ENCODE assay signal across 21 mouse cellular contexts in the genomic region with DNA sequence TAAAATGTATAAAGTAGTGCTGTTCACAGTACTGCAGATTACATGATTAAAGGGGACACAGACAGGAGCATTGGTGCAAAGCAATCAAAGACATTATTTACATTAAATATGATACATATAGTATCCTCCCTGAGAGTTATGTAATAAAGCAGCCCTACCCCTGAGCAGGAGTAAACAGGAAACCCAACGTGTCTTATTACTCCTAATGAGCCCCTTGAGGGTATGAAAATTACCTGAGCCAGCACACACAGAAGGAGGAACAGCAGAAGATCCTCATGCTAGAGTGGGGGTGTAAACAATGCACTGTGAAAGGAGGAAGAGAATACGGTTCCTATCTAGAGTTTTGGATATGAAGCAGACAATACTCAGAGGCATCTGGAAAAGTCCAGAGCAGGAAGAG.
"Had no signal": no experiment of that assay in that cellular context is flagged by ENCODE, and none has a peak within 500 bp of the region (broad histone marks: within the 10 kb centered on the region; RNA-seq: fewer than 3 reads in every experiment).

No protein-coding gene starts in this region.

- H3K36me3 ChIP-seq: liver, embryonic 15.5 days; lung, embryonic 15.5 days; midbrain, embryonic 13.5 days; midbrain, embryonic 15.5 days; neural tube, embryonic 13.5 days had no signal

- H3K9me3 ChIP-seq: liver, embryonic 15.5 days; lung, embryonic 15.5 days; midbrain, embryonic 13.5 days; midbrain, embryonic 15.5 days; neural tube, embryonic 13.5 days had no signal

- H3K9ac ChIP-seq: liver, embryonic 15.5 days; liver, postnatal 0 days; lung, embryonic 15.5 days; midbrain, embryonic 13.5 days; midbrain, embryonic 15.5 days; neural tube, embryonic 13.5 days had no signal

- ATAC-seq: liver, postnatal 0 days; lung, postnatal 0 days; midbrain, embryonic 13.5 days; midbrain, embryonic 15.5 days had no signal

- DNase-seq: liver, postnatal 0 days; lung, adult 2 months; lung, postnatal 14 days; lung, postnatal 36 days; retina, postnatal 1 day; right cerebral cortex, adult 18-20 months; right cerebral cortex, postnatal 25 days; right cerebral cortex, postnatal 4 days; spleen, adult 18-20 months; thymus, adult 18-20 months; thymus, postnatal 14 days; thymus, postnatal 36 days had no signal

- H3K4me3 ChIP-seq: liver, embryonic 15.5 days; lung, embryonic 15.5 days; megakaryocyte, embryonic 14.5 days; midbrain, embryonic 13.5 days; midbrain, embryonic 15.5 days; neural tube, embryonic 13.5 days had no signal

- H3K4me2 ChIP-seq: liver, embryonic 15.5 days; lung, embryonic 15.5 days; midbrain, embryonic 11.5 days; midbrain, embryonic 13.5 days; midbrain, embryonic 15.5 days; neural tube, embryonic 13.5 days had no signal

- H3K27ac ChIP-seq: liver, embryonic 15.5 days; lung, embryonic 15.5 days; macrophage; midbrain, embryonic 13.5 days; midbrain, embryonic 15.5 days; neural tube, embryonic 13.5 days had no signal

- H3K4me1 ChIP-seq: liver, embryonic 15.5 days; lung, embryonic 15.5 days; megakaryocyte, embryonic 14.5 days; midbrain, embryonic 13.5 days; midbrain, embryonic 15.5 days; neural tube, embryonic 13.5 days had no signal

- H3K27me3 ChIP-seq: liver, embryonic 15.5 days; lung, embryonic 15.5 days; megakaryocyte, embryonic 14.5 days; midbrain, embryonic 13.5 days; midbrain, embryonic 15.5 days; neural tube, embryonic 13.5 days had no signal
